Mouse (Mus musculus) testis, adult 2 months (tissue): ENCODE measurements around the gene Kcns1. TPM values are rescaled to one million over a fixed set of nuclear protein-coding genes. Genes with fewer than 3 reads are reported as not detected.
A peak's percentile ranks its signal among the peaks of the same experiment; 100 is the strongest.
"Not testable (repeated sequence)": the region's sequence is repeated elsewhere in the genome, so short reads cannot be mapped to it uniquely, and the experiment has no call there.

ENCODE experiments used
- H3K27ac ChIP-seq: fragments of 200-500 bp; 2 replicates; pipeline ENCODE4 v1.5.1; 2012; ENCODE audit warnings: low read depth, low read length; ENCODE audit not compliant: control insufficient read depth, insufficient read depth
- H3K27me3 ChIP-seq: fragments of 200-500 bp; 2 replicates; pipeline ENCODE4 v1.6.1; 2012; ENCODE audit warnings: mild to moderate bottlenecking, low read length, moderate library complexity; ENCODE audit not compliant: control insufficient read depth, insufficient read depth
- H3K36me3 ChIP-seq: fragments of 200-500 bp; 2 replicates; pipeline ENCODE4 v1.6.1; 2012; ENCODE audit warnings: mild to moderate bottlenecking, low read length; ENCODE audit not compliant: control insufficient read depth, insufficient read depth
- H3K4me1 ChIP-seq: fragments of 200-500 bp; 2 replicates; pipeline ENCODE4 v1.6.1; 2012; ENCODE audit warnings: low read length; ENCODE audit not compliant: control insufficient read depth, insufficient read depth
- H3K4me3 ChIP-seq: fragments of 200-500 bp; 2 replicates; pipeline ENCODE4 v1.5.1; 2012; ENCODE audit warnings: low read depth, mild to moderate bottlenecking, low read length, moderate library complexity, mixed read lengths; ENCODE audit not compliant: control insufficient read depth
- CTCF ChIP-seq: fragments of 200-500 bp; IDR thresholded peaks from 2 replicates; pipeline ENCODE4 v1.5.1; 2012; ENCODE audit warnings: low read depth, mild to moderate bottlenecking, inconsistent platforms, low read length, moderate library complexity; ENCODE audit not compliant: control insufficient read depth, insufficient read depth, insufficient replicate concordance
- POLR2A ChIP-seq: fragments of 200-500 bp; IDR thresholded peaks from 2 replicates; pipeline ENCODE4 v1.6.1; 2012; ENCODE audit warnings: low read depth, mild to moderate bottlenecking, inconsistent platforms, low read length, moderate library complexity; ENCODE audit not compliant: control insufficient read depth
- polyA plus RNA-seq: library from polyadenylated mRNA; depleted of rRNA; stranded (reverse); fragments of >200 nt; gene quantifications from 2 replicates; pipeline ENCODE4 v1.2.3, GENCODE M21; 2012; rRNA removed

The Kcns1 gene
- 0.67 and 1.1 TPM in 2 replicates for polyA plus RNA-seq

DNA sequence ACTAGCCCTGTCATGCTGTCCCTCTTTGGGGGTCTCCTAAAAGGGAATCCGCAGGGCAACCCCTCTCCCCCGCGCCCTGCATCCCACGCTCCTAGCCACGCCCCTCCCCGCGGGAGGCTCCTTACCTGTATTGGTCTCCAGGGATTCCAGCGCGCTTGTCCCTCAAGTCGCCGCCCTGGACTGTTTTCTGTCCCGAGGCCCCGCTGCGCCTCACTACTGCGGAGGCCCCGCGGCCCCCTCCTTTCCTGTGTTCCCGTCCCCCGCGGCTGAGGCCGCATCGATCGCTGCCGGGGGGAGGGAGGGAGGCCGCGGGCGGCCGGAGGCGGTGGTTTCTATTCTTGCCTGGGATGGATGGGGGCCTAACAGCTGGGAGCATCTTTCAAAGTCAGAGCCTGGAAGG lies at the start of gene Kcns1:
Kcns1 (minus strand) TSS at position 212 of the 400 bp plus-strand sequence.
- Histone ChIP-seq H3K27ac (no peak within 1 kb of the TSS), H3K4me1 (peaks cover 23% of the 10 kb centered on the region), H3K4me3 (peak within 1 kb of the TSS; percentile 43), H3K36me3 (no peaks in the 10 kb centered on the region), H3K27me3 (no peaks in the 10 kb centered on the region)
- no peak for TF ChIP-seq CTCF
- TF ChIP-seq POLR2A, result no peak

GRCm38 (mm10) chr2:164219295-164219694 lies 48.4 kb upstream of the Kcns1 start:
- Histone ChIP-seq H3K27me3 (no peaks in the 10 kb centered on the region), H3K27ac (no peak overlapping the region), H3K4me1 (no peaks in the 10 kb centered on the region; the same call in 1 of the 2 replicates), H3K36me3 (no peaks in the 10 kb centered on the region), H3K4me3 (no peak overlapping the region)
- TF ChIP-seq CTCF (no peak), POLR2A (no peak)

DNA sequence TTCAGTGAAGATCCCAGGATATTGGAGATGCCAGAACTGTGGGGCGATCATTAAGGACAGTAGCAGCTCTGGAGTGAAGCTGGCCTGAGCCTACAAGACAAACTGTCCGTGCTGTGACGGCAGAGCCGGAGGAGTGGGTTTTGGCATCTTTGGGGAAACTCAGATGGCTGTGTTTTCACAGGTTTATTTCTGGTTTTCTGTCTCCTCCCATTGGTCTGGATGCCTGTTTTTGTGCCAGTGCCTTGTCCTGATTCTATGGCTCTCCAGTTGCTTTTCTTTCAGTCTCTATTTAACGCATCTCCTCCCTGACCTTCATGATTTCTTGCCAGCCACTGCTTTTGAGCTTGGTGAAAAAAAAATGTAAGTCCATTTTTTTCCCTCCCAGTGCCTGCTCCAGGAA lies 41.8 kb upstream of the Kcns1 start:
- no peaks in the 10 kb centered on the region for H3K27me3 ChIP-seq
- no peak overlapping the region for H3K4me3 ChIP-seq
- H3K36me3 ChIP-seq, result no peaks in the 10 kb centered on the region
- TF ChIP-seq CTCF (no peak), POLR2A (no peak)
- no peaks in the 10 kb centered on the region; the same call in 1 of the 2 replicates for H3K4me1 ChIP-seq
- H3K27ac ChIP-seq, result no peak overlapping the region

GRCm38 (mm10) chr2:164210892-164211291 lies 40.0 kb upstream of the Kcns1 start:
- Histone ChIP-seq H3K4me3 (no peak overlapping the region), H3K4me1 (no peaks in the 10 kb centered on the region; the same call in 1 of the 2 replicates), H3K36me3 (no peaks in the 10 kb centered on the region), H3K27ac (no peak overlapping the region), H3K27me3 (no peaks in the 10 kb centered on the region)
- TF ChIP-seq POLR2A, result no peak
- no peak for TF ChIP-seq CTCF

GRCm38 (mm10) chr2:164206676-164207075 lies 35.8 kb upstream of the Kcns1 start:
- TF ChIP-seq POLR2A, result no peak
- TF ChIP-seq CTCF, result no peak
- H3K27me3 ChIP-seq, result no peaks in the 10 kb centered on the region
- H3K27ac ChIP-seq, result no peak overlapping the region
- no peaks in the 10 kb centered on the region for H3K36me3 ChIP-seq
- no peaks in the 10 kb centered on the region; the same call in 1 of the 2 replicates for H3K4me1 ChIP-seq
- no peak overlapping the region for H3K4me3 ChIP-seq

DNA sequence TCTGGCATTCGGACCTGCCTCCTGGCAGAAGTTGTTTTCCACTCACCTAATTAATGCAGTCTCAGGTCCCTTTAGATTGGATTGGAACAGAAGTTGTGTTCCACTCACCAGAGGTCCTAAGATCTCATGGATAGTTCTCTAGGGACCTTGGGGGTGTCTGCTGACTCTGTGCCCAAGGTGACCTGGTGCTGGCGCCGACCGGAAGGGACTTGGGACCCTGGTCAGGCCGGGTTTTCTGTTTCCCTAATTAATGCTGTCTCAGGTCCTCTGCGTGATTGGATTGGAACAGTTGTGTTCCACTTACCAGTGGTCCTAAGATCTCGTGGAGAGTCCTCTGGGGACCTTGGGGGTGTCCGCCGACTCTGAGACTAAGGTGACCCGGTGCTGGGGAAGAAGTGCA lies 35.1 kb upstream of the Kcns1 start:
- not testable (repeated sequence) for H3K4me3 ChIP-seq, H3K27ac ChIP-seq

GRCm38 (mm10) chr2:164199626-164200327 lies 28.9 kb upstream of the Kcns1 start, which contains the start of gene Wfdc15a:
Gene Wfdc15a, minus strand, starts transcription at chr2:164200130.
- Histone ChIP-seq H3K4me1 (no peaks in the 10 kb centered on the region), H3K27me3 (no peaks in the 10 kb centered on the region), H3K36me3 (no peaks in the 10 kb centered on the region), H3K4me3 (peak within 1 kb of the TSS; percentile 97), H3K27ac (peak within 1 kb of the TSS; percentile 88)
- TF ChIP-seq CTCF (no peak), POLR2A (peak; percentile 84)

More for the DNA sequence above, 35.1 kb upstream of the Kcns1 start:
- H3K4me1 ChIP-seq, H3K27me3 ChIP-seq, H3K36me3 ChIP-seq: not testable (repeated sequence)

- no peaks in the 10 kb centered on the region for H3K27me3 ChIP-seq
- H3K4me1 ChIP-seq, result no peaks in the 10 kb centered on the region
- H3K4me3 ChIP-seq, result no peak overlapping the region
- no peak overlapping the region for H3K27ac ChIP-seq
- H3K36me3 ChIP-seq, result no peaks in the 10 kb centered on the region
- TF ChIP-seq POLR2A (no peak), CTCF (no peak)
Measured at GRCm38 (mm10) chr2:164196700-164196990, 25.7 kb upstream of the Kcns1 start.
